Mouse (Mus musculus): Measurements from ENCODE around the gene Fam222b. TPM values are rescaled to one million over a fixed set of nuclear protein-coding genes. Genes with fewer than 3 reads are reported as not detected.
A peak's percentile ranks its signal among the peaks of the same experiment; 100 is the strongest.
"Not testable (repeated sequence)": the region's sequence is repeated elsewhere in the genome, so short reads cannot be mapped to it uniquely, and the experiment has no call there.

Fam222b gene
- 20.0 and 20.5 TPM in 2 replicates for polyA plus RNA-seq (2015; fragmentation: Nextera tagmentation; extraction: Ambion mirVana)

- WGBS = under 1% methylated on average over 38 of the region's 38 CpGs
- H3K4me1 ChIP-seq = peaks cover 31% of the 10 kb centered on the region
- peak within 1 kb of the TSS; percentile 69 for H3K27ac ChIP-seq (replicated peaks)
- H3K36me3 ChIP-seq = no peaks in the 10 kb centered on the region
- H3K9ac ChIP-seq (replicated peaks) = peak within 1 kb of the TSS; percentile 88
- peak; percentile 96 for ATAC-seq (replicated peaks)
- peak within 1 kb of the TSS; percentile 86 for H3K4me2 ChIP-seq (replicated peaks)
- H3K9me3 ChIP-seq = no peaks in the 10 kb centered on the region
- peak within 1 kb of the TSS; percentile 73 for H3K4me3 ChIP-seq
- H3K27me3 ChIP-seq = no peaks in the 10 kb centered on the region
Observed at GRCm38 (mm10) chr11:78094504-78095143, at the start of gene Fam222b. Fam222b (plus strand) TSS chr11:78094660.

- ATAC-seq (replicated peaks) = no peak
- H3K4me3 ChIP-seq = no peak overlapping the region
- H3K9ac ChIP-seq (replicated peaks) = no peak overlapping the region
- 0 out of 2 replicates have a peak, but pooled peaks cover 5% of the 10 kb centered on the region for H3K4me1 ChIP-seq
- H3K4me2 ChIP-seq (replicated peaks) = no peak overlapping the region
- no peak overlapping the region for H3K27ac ChIP-seq (replicated peaks)
- H3K9me3 ChIP-seq = no peaks in the 10 kb centered on the region
- H3K36me3 ChIP-seq = 0 out of 2 replicates have a peak, but pooled peaks cover 3% of the 10 kb centered on the region
- H3K27me3 ChIP-seq = no peaks in the 10 kb centered on the region
- WGBS = 70% methylated on average over 5 of the region's 5 CpGs
Observed at GRCm38 (mm10) chr11:78044758-78045251, 49.7 kb upstream of the Fam222b start.

GRCm38 (mm10) chr11:78048637-78049036, 45.8 kb upstream of the Fam222b start:
- not testable (repeated sequence) for H3K27me3 ChIP-seq; ATAC-seq (replicated peaks); H3K4me3 ChIP-seq; H3K4me1 ChIP-seq; H3K27ac ChIP-seq (replicated peaks); H3K4me2 ChIP-seq (replicated peaks); H3K9ac ChIP-seq (replicated peaks); H3K9me3 ChIP-seq
- WGBS = 87% methylated on average over 4 of the region's 4 CpGs
- H3K36me3 ChIP-seq = peaks cover 20% of the 10 kb centered on the region

GRCm38 (mm10) chr11:78053078-78053477, 41.4 kb upstream of the Fam222b start:
- 95% methylated on average over 8 of the region's 8 CpGs for WGBS
- Histone ChIP-seq H3K36me3 (peaks cover 52% of the 10 kb centered on the region), H3K4me3 (no peak overlapping the region), H3K27ac (replicated peaks) (no peak overlapping the region), H3K4me1 (no peaks in the 10 kb centered on the region), H3K4me2 (replicated peaks) (no peak overlapping the region), H3K27me3 (no peaks in the 10 kb centered on the region), H3K9me3 (no peaks in the 10 kb centered on the region), H3K9ac (replicated peaks) (no peak overlapping the region)
- ATAC-seq (replicated peaks) = no peak

GRCm38 (mm10) chr11:78056946-78057345, 37.5 kb upstream of the Fam222b start:
- Histone ChIP-seq H3K27ac (replicated peaks) (no peak overlapping the region), H3K27me3 (no peaks in the 10 kb centered on the region), H3K9me3 (no peaks in the 10 kb centered on the region), H3K4me3 (no peak overlapping the region), H3K9ac (replicated peaks) (no peak overlapping the region), H3K36me3 (peaks cover 57% of the 10 kb centered on the region), H3K4me1 (no peaks in the 10 kb centered on the region), H3K4me2 (replicated peaks) (no peak overlapping the region)
- WGBS = 85% methylated on average over 8 of the region's 8 CpGs
- no peak for ATAC-seq (replicated peaks)

GRCm38 (mm10) chr11:78059833-78060757, 34.4 kb upstream of the Fam222b start:
- Histone ChIP-seq H3K27ac (replicated peaks) (no peak overlapping the region), H3K4me3 (no peak overlapping the region), H3K36me3 (peaks cover 37% of the 10 kb centered on the region), H3K4me1 (no peaks in the 10 kb centered on the region), H3K9me3 (no peaks in the 10 kb centered on the region), H3K4me2 (replicated peaks) (no peak overlapping the region), H3K9ac (replicated peaks) (no peak overlapping the region), H3K27me3 (no peaks in the 10 kb centered on the region)
- ATAC-seq (replicated peaks) = peak; percentile 68
- 57% methylated on average over 9 of the region's 9 CpGs for WGBS

- Histone ChIP-seq H3K4me1 (no peaks in the 10 kb centered on the region), H3K27ac (replicated peaks) (no peak overlapping the region), H3K4me2 (replicated peaks) (no peak overlapping the region), H3K27me3 (no peaks in the 10 kb centered on the region), H3K9me3 (no peaks in the 10 kb centered on the region), H3K4me3 (no peak overlapping the region), H3K36me3 (peaks cover 22% of the 10 kb centered on the region), H3K9ac (replicated peaks) (no peak overlapping the region)
- 90% methylated on average over 1 of the region's 1 CpGs for WGBS
- ATAC-seq (replicated peaks) = no peak
Observed at GRCm38 (mm10) chr11:78062563-78062962, 31.9 kb upstream of the Fam222b start.

GRCm38 (mm10) chr11:78065906-78066305, 28.6 kb upstream of the Fam222b start:
- Histone ChIP-seq H3K4me2 (replicated peaks) (no peak overlapping the region), H3K36me3 (no peaks in the 10 kb centered on the region), H3K4me1 (no peaks in the 10 kb centered on the region), H3K9ac (replicated peaks) (no peak overlapping the region), H3K4me3 (no peak overlapping the region), H3K27ac (replicated peaks) (no peak overlapping the region), H3K27me3 (no peaks in the 10 kb centered on the region), H3K9me3 (no peaks in the 10 kb centered on the region)
- no peak for ATAC-seq (replicated peaks)
- WGBS = 57% methylated on average over 2 of the region's 2 CpGs

GRCm38 (mm10) chr11:78066641-78067040, 27.8 kb upstream of the Fam222b start:
- 69% methylated on average over 2 of the region's 2 CpGs for WGBS
- Histone ChIP-seq H3K9ac (replicated peaks) (no peak overlapping the region), H3K36me3 (peaks cover 1% of the 10 kb centered on the region; the same call in 1 of the 2 replicates), H3K4me2 (replicated peaks) (no peak overlapping the region), H3K4me1 (no peaks in the 10 kb centered on the region), H3K9me3 (no peaks in the 10 kb centered on the region), H3K4me3 (no peak overlapping the region), H3K27ac (replicated peaks) (no peak overlapping the region), H3K27me3 (no peaks in the 10 kb centered on the region)
- ATAC-seq (replicated peaks) = no peak

GRCm38 (mm10) chr11:78067566-78067965, 26.9 kb upstream of the Fam222b start:
- H3K4me3 ChIP-seq = no peak overlapping the region
- no peak overlapping the region for H3K27ac ChIP-seq (replicated peaks)
- no peak overlapping the region for H3K9ac ChIP-seq (replicated peaks)
- H3K9me3 ChIP-seq = no peaks in the 10 kb centered on the region
- no peaks in the 10 kb centered on the region for H3K27me3 ChIP-seq
- WGBS = 74% methylated on average over 5 of the region's 5 CpGs
- no peak overlapping the region for H3K4me2 ChIP-seq (replicated peaks)
- no peak for ATAC-seq (replicated peaks)
- H3K36me3 ChIP-seq = peaks cover 7% of the 10 kb centered on the region; the same call in 1 of the 2 replicates
- H3K4me1 ChIP-seq = no peaks in the 10 kb centered on the region

- peaks cover 17% of the 10 kb centered on the region for H3K36me3 ChIP-seq
- no peak for ATAC-seq (replicated peaks)
- 86% methylated on average over 5 of the region's 5 CpGs for WGBS
Observed at GRCm38 (mm10) chr11:78069130-78069529, 25.3 kb upstream of the Fam222b start.

GRCm38 (mm10) chr11:78069646-78070045, 24.8 kb upstream of the Fam222b start:
- H3K9me3 ChIP-seq = no peaks in the 10 kb centered on the region
- WGBS = 84% methylated on average over 6 of the region's 6 CpGs
- peaks cover 22% of the 10 kb centered on the region for H3K36me3 ChIP-seq
- no peaks in the 10 kb centered on the region for H3K4me1 ChIP-seq
- ATAC-seq (replicated peaks) = no peak
- no peaks in the 10 kb centered on the region for H3K27me3 ChIP-seq
- no peak overlapping the region for H3K4me3 ChIP-seq
- no peak overlapping the region for H3K9ac ChIP-seq (replicated peaks)
- H3K27ac ChIP-seq (replicated peaks) = no peak overlapping the region
- no peak overlapping the region for H3K4me2 ChIP-seq (replicated peaks)

More at GRCm38 (mm10) chr11:78069130-78069529, 25.3 kb upstream of the Fam222b start:
- H3K9ac ChIP-seq (replicated peaks) = no peak overlapping the region
- no peaks in the 10 kb centered on the region for H3K9me3 ChIP-seq
- H3K4me3 ChIP-seq = no peak overlapping the region
- H3K4me1 ChIP-seq = no peaks in the 10 kb centered on the region
- no peaks in the 10 kb centered on the region for H3K27me3 ChIP-seq
- H3K4me2 ChIP-seq (replicated peaks) = no peak overlapping the region
- H3K27ac ChIP-seq (replicated peaks) = no peak overlapping the region
